Mouse (Mus musculus): ENCODE results near the gene Hsdl1.

The Hsdl1 gene

DNA sequence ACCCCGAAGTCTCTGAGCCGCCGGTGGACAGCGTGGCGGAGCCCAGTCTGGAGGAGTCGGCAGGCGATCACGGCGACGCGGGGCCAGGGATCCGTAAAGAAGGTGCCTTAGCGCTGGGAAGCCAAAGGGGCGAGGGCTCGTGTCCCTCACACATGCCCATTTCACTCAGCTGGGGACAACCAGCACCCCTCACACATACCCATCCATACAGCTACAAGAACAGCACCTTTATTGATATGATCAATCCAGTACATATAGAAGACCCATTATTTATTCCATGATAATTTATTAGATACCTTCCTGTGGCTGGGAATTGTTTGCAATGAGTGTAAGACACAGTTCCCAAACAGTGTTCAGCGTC is 363 bp upstream of the Hsdl1 start:
- no peak for DNase-seq

DNA sequence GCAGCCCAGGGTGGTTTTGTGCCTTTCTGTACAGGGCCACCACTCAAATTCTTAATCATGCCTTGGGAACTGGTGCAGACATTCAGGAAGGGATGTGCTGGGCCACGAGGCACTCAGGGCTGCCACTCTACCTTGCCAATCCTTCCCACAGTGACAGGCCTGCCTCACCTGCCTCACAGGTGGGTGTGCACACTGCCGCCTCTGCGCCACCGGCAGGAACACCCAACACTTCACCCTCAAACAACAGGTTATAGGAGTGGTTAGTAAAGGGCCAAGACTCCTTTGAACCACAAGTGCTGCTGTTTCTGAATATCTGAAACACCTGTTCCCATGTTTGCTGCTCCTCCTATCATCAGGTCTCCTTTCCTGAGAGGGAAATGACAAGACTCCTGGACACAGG is 2.6 kb downstream of the Hsdl1 start:
- DNase-seq = no peak

DNA sequence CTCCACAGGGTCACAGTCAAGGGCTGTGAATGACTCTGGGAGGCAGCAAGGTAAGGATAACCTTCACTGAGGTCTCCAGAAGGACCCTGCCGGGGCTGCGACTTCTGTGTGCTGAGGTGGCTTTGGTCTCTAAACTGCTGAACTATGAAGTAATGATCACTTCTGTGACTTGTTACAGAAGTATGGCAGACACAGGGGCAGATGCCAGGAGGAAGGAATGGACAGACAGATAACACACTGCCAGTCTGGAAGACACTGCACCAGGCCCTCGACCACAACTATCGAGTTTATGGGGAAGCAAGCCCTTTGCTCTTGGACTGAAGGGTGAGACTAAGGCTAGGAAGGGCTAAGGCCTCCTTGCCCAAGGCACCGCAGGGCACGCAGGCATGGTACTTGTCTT is 3.8 kb downstream of the Hsdl1 start:
- DNase-seq = no peak

- DNase-seq = no peak
Observed at GRCm38 (mm10) chr8:119569881-119570280, 5.1 kb downstream of the Hsdl1 start.

GRCm38 (mm10) chr8:119568951-119569350 is 6.0 kb downstream of the Hsdl1 start:
- no peak for DNase-seq

DNA sequence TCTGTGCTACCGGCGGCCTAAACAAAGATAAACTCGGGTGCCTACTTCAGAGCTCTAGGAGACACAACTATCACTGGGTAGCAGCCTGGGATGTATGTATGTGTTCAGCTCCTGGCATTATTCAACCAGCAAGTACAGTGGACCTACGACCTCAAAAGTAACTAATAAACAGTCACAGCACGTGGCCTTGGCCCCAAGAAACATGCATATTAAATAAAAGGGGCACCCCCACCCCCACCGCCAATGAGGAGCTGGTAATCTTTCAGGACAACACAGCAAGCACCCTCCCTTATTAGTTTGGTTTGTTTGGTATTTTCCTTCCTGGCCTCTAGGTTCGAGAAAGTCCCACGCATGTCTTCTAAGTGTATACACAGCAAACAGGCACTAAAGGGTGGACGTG is 6.7 kb downstream of the Hsdl1 start:
- DNase-seq = peak; percentile 31 to 65

GRCm38 (mm10) chr8:119566367-119566766 is 8.6 kb downstream of the Hsdl1 start:
- DNase-seq = no peak

DNA sequence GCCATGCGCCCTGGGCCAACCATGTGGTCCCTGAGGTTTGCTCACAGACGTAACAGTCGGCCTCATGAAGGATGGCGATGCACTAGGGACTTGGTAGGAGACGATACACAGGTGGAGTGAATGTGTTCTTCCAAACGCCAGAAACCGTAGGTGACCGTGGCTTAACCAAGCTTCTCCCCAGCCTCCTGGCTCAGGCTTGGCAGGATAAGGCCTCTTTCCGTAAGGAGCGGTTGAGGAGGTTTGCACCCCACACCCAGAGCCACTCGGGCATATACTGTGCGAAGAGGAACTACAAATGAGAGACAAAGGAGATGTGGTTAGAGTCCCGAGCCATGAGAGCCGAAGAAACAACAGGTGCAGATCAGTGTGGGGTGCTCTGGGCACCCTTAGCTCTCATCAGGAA is 11.1 kb downstream of the Hsdl1 start:
- no peak for DNase-seq

- no peak for DNase-seq
Observed at GRCm38 (mm10) chr8:119559402-119559720, 15.6 kb downstream of the Hsdl1 start.

- DNase-seq = peak; percentile 96 to 99
Observed at GRCm38 (mm10) chr8:119558603-119559401, 16.2 kb downstream of the Hsdl1 start, which contains the start of gene Mbtps1. TSS of gene Mbtps1 (minus strand) at chr8:119558735.

GRCm38 (mm10) chr8:119557821-119558602 is 17.0 kb downstream of the Hsdl1 start:
- peak; percentile 76 to 88 for DNase-seq

DNA sequence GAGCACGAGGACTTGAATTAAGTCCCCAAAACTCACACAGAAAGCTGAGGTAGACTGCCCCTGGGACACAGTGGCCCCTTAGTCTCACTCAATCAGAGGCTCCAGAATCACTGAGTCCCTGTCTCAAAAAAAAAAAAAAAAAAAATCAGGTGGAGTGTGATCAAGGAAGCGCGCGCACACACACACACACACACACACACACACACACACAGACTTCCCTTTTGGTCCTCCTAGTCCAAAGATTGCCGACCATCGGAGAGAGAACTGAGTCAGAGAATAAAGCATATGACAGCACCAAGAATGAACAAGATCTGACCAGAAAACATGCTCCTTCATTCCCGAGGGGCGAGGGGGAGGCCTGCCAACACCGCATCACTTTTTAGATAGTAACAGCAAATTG is 17.9 kb downstream of the Hsdl1 start:
- peak in 1 of 2 experiments; percentile 20 for DNase-seq

- peak in 1 of 2 experiments; percentile 44 for DNase-seq
Observed at GRCm38 (mm10) chr8:119555861-119556260, 19.1 kb downstream of the Hsdl1 start.

GRCm38 (mm10) chr8:119552967-119553366 is 22.0 kb downstream of the Hsdl1 start:
- DNase-seq = no peak

DNA sequence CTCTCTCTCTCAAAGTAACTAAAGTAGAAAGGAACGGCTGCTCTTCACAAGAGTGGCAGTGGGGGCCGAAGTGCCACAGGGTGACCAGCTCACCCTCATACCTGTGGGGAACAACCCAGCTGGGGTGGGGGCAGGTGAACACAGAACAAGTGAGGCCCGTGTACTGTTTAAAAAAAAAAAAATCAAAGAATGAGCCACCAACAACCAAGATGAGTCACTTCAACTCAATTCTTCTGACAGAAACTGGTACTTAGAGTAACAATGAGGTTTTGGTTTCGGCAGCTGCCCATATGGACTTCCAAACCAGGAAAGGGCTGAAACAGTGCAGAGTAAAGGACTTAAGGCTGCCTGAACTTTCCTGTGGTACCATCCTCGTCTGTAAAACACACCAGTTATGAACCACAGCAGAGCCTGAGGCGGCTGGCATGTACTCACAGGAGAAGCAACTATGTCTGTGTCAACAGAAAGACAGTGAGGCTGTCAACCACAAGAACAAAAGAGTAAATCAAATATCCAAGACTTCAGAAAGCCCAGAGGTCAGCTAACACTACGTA is 26.3 kb downstream of the Hsdl1 start:
- no peak for DNase-seq

- peak; percentile 43 to 55 for DNase-seq
Observed at GRCm38 (mm10) chr8:119547019-119547691, 27.8 kb downstream of the Hsdl1 start.

- DNase-seq = no peak
Observed at GRCm38 (mm10) chr8:119545791-119546190, 29.2 kb downstream of the Hsdl1 start.

- DNase-seq = no peak
Observed at GRCm38 (mm10) chr8:119545180-119545579, 29.8 kb downstream of the Hsdl1 start.

GRCm38 (mm10) chr8:119544606-119545005 is 30.4 kb downstream of the Hsdl1 start:
- DNase-seq = no peak

GRCm38 (mm10) chr8:119531973-119532372 is 43.0 kb downstream of the Hsdl1 start:
- no peak for DNase-seq

DNA sequence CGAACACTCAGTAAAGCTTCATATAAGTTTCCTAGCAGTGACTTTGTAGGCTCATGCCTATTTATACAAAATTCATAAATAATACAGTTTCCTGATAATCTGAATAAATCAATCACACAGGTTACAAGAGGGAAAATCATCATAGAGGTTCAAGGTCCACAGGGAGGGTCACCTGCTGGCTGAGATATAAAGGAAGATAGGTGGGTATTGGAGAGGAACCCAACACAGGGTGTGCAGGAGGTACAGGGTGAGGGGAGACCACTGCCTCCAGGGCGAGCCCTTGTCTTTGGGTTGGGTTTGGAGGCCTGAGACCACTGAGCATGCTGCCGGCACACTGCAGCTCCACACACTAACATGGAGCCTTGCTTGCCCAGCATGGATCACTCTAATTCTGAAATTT is 43.6 kb downstream of the Hsdl1 start:
- DNase-seq = no peak

GRCm38 (mm10) chr8:119530937-119531336 is 44.0 kb downstream of the Hsdl1 start:
- DNase-seq = no peak

DNA sequence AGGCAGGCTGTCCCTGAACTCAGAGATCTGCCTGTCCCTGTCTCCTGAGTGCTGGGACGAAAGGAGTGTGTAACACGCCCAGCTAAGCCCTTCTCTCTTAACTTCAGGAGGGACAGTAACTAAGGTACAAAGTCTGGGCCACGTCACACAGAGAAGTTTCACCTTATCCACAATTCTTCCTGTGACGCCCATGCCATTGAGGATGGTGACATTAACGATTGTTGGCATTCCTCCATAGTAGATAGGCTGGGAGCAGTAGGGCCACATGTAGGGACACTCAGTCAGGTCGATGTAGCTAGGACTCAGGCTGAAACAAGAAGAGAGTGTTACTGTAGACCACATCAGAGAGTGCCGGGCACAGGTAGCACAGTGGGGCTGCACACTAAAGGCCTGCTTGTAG is 46.2 kb downstream of the Hsdl1 start:
- DNase-seq = no peak
